Mouse (Mus musculus) forebrain, embryonic 12.5 days (tissue): ENCODE results near the gene Tab1. TPM values are rescaled to one million over a fixed set of nuclear protein-coding genes. Genes with fewer than 3 reads are reported as not detected.

Source experiments
- ATAC-seq: fragments of 200-750 bp; cut with Nextera tagmentation; 2 replicates; pipeline ENCODE4 v1.8.0; 2017; ENCODE audit warnings: moderate TSS enrichment; ENCODE audit not compliant: low FRiP score
- H3K27ac ChIP-seq: fragments of 300-500 bp; sonication (generic); 2 replicates; pipeline ENCODE4 v1.5.1; 2016; ENCODE audit warnings: mild to moderate bottlenecking
- H3K27me3 ChIP-seq: fragments of 300-500 bp; sonication (generic); 2 replicates; pipeline ENCODE4 v1.6.1; 2016; ENCODE audit warnings: mild to moderate bottlenecking
- H3K36me3 ChIP-seq: fragments of 300-500 bp; sonication (generic); replicated peaks from 2 replicates; pipeline ENCODE4 v1.6.1; 2016; ENCODE audit warnings: mild to moderate bottlenecking
- H3K4me1 ChIP-seq: fragments of 300-500 bp; sonication (generic); 2 replicates; pipeline ENCODE4 v1.6.1; 2016
- H3K4me2 ChIP-seq: fragments of 300-500 bp; sonication (generic); 2 replicates; pipeline ENCODE4 v1.6.1; 2016; ENCODE audit warnings: mild to moderate bottlenecking, moderate library complexity
- H3K4me3 ChIP-seq: fragments of 300-500 bp; sonication (generic); replicated peaks from 2 replicates; pipeline ENCODE4 v1.5.1; 2016; ENCODE audit warnings: mild to moderate bottlenecking
- H3K9ac ChIP-seq: fragments of 300-500 bp; sonication (generic); 2 replicates; pipeline ENCODE4 v1.6.1; 2016; ENCODE audit warnings: mild to moderate bottlenecking
- H3K9me3 ChIP-seq: fragments of 300-500 bp; sonication (generic); 2 replicates; pipeline ENCODE4 v1.6.1; 2016
- whole genome bisulfite sequencing: fragments of 180-500 bp; shearing (Covaris S2); methylation state at CpG from one replicate; pipeline ENCODE4 v1.1.7; 2016; 5-methylcytosine and 5-hydroxymethylcytosine counted together
- polyA plus RNA-seq: library from polyadenylated mRNA; unstranded; fragments of >200 nt; fragmentation: Nextera tagmentation; extraction: Ambion mirVana; gene quantifications from 2 replicates; pipeline ENCODE4 v1.2.1, GENCODE M21; 2016

The Tab1 gene
- polyA plus RNA-seq, 1 experiment from 2014 or later = 40.5 TPM

DNA sequence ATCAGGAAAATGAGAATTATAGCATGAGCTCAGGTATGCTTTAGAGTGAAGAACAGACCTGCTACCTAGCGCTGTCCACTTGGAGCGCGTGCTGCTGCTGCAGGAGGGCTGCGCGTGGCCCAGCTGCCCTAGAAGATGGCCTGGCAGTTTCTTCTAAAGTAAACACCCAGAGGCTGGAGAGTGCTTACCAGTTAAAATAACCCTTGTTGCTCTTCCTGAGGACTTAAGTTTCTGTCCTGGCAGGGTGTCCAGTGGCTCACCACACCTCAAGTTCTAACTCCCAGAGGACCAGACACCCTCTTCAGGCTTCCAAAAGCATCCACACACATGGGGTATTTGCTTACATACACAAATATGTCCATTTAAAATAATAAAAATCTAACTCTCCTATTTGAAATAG lies 12.5 kb downstream of the Tab1 start:
- Histone ChIP-seq H3K27ac (no peak overlapping the region), H3K36me3 (peaks cover 49% of the 10 kb centered on the region)
- 94% methylated on average over 5 of the region's 5 CpGs for WGBS

GRCm38 (mm10) chr15:80146153-80146552 lies 13.2 kb downstream of the Tab1 start:
- H3K4me2 ChIP-seq = no peak overlapping the region
- H3K9me3 ChIP-seq = no peaks in the 10 kb centered on the region
- H3K4me3 ChIP-seq = no peak overlapping the region
- no peak overlapping the region for H3K27ac ChIP-seq
- no peak overlapping the region for H3K9ac ChIP-seq
- no peaks in the 10 kb centered on the region for H3K27me3 ChIP-seq
- no peaks in the 10 kb centered on the region for H3K4me1 ChIP-seq
- H3K36me3 ChIP-seq = peaks cover 51% of the 10 kb centered on the region
- ATAC-seq = no peak
- 79% methylated on average over 6 of the region's 6 CpGs for WGBS

More for the DNA sequence above, 12.5 kb downstream of the Tab1 start:
- ATAC-seq = no peak
- no peak overlapping the region for H3K4me2 ChIP-seq
- no peaks in the 10 kb centered on the region for H3K9me3 ChIP-seq
- H3K4me1 ChIP-seq = no peaks in the 10 kb centered on the region
- H3K27me3 ChIP-seq = no peaks in the 10 kb centered on the region
- no peak overlapping the region for H3K9ac ChIP-seq
- H3K4me3 ChIP-seq = no peak overlapping the region

DNA sequence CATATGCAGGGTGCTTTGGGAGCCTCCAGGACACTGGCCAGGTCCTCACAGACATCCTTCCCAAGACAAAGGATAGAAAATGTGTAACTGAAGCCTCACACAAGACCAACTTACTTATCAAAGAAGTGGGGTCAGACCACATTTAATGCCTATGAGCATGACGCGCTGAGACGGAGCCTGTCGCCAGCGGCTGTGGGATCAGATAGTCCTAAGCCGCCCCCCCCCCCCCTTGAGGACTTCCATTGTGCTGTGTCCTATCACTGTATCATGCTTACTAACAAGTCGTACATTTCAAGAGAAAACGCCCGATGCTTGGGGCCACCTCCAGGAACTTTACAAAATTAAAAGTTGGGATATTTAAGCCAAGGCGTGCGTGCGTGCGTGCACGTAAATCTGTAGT lies 14.2 kb downstream of the Tab1 start:
- Histone ChIP-seq H3K36me3 (peaks cover 49% of the 10 kb centered on the region), H3K27ac (no peak overlapping the region), H3K4me2 (no peak overlapping the region), H3K4me3 (no peak overlapping the region), H3K27me3 (no peaks in the 10 kb centered on the region), H3K4me1 (no peaks in the 10 kb centered on the region), H3K9ac (no peak overlapping the region), H3K9me3 (no peaks in the 10 kb centered on the region)
- 93% methylated on average over 14 of the region's 14 CpGs for WGBS
- no peak for ATAC-seq

DNA sequence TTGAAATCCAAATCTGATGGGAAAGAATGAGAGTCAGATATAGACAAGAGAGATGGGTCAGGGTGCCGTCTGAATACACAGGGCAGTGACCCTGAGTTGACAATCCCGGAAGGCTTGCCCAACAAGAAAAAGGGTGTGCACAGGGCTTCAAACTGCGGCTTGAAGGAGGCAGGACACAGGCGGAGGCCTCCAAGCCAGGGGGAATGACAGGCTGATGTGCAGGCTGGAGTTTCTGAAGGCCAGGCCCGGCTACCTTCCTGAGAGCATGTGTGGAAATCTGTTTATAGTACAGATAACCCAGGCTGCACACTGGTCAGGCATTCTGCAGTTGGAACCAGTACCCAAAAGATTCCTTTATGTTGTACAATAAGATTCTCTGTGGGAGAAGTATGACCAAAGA lies 14.6 kb downstream of the Tab1 start:
- Histone ChIP-seq H3K9me3 (no peaks in the 10 kb centered on the region), H3K4me1 (no peaks in the 10 kb centered on the region), H3K4me3 (no peak overlapping the region), H3K4me2 (no peak overlapping the region), H3K9ac (no peak overlapping the region), H3K27ac (no peak overlapping the region), H3K36me3 (peaks cover 49% of the 10 kb centered on the region), H3K27me3 (no peaks in the 10 kb centered on the region)
- 83% methylated on average over 5 of the region's 5 CpGs for WGBS
- no peak for ATAC-seq

GRCm38 (mm10) chr15:80148565-80148964 lies 15.6 kb downstream of the Tab1 start:
- ATAC-seq = no peak
- H3K36me3 ChIP-seq = peaks cover 52% of the 10 kb centered on the region

DNA sequence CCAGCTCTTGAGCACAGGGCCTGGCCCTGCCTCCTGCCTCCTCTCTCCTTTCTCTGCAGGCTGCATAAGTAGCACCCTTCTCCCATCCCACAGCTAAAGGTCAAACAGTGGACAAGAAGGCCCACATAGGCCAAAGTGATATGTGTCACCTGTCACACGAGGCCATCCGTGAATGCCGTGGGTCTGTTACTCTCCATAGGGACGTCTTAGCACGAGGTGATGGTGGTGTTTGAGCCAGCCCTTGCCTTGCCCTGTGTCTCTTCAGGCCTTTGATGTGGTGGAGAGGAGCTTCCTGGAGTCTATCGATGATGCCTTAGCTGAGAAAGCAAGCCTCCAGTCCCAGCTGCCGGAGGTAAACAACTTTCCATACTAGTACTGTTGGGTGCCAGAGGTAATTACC lies 16.6 kb downstream of the Tab1 start:
- Histone ChIP-seq H3K4me3 (no peak overlapping the region), H3K36me3 (peaks cover 62% of the 10 kb centered on the region), H3K9me3 (no peaks in the 10 kb centered on the region), H3K9ac (no peak overlapping the region), H3K4me1 (no peaks in the 10 kb centered on the region), H3K4me2 (no peak overlapping the region), H3K27me3 (no peaks in the 10 kb centered on the region), H3K27ac (no peak overlapping the region)
- ATAC-seq = no peak
- WGBS = 95% methylated on average over 7 of the region's 7 CpGs

More at GRCm38 (mm10) chr15:80148565-80148964, 15.6 kb downstream of the Tab1 start:
- no peaks in the 10 kb centered on the region for H3K4me1 ChIP-seq
- 91% methylated on average over 8 of the region's 8 CpGs for WGBS
- H3K27ac ChIP-seq = no peak overlapping the region
- no peaks in the 10 kb centered on the region for H3K27me3 ChIP-seq
- H3K9me3 ChIP-seq = no peaks in the 10 kb centered on the region
- no peak overlapping the region for H3K9ac ChIP-seq
- H3K4me3 ChIP-seq = no peak overlapping the region
- no peak overlapping the region for H3K4me2 ChIP-seq

DNA sequence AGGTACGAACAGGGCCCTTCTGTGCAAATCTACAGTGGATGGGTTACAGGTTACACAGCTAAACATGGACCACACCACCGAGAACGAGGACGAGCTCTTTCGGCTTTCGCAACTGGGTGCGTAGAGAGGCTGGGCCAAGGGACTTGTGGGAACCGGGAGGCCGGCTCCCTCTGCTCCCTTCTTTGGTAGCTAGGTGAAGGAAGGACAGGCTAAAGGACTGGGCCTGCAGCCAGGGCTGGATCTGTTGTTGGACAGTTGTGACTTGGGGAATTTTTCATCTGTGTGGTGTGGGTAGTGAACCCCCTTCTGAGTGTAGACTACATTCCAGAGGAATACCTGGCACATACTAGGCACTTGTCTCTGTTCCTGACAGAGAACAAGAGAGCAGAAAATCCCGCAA lies 19.7 kb downstream of the Tab1 start:
- 91% methylated on average over 10 of the region's 10 CpGs for WGBS
- no peak for ATAC-seq
- Histone ChIP-seq H3K4me2 (no peak overlapping the region), H3K27me3 (no peaks in the 10 kb centered on the region), H3K4me3 (no peak overlapping the region), H3K4me1 (no peaks in the 10 kb centered on the region), H3K27ac (no peak overlapping the region), H3K36me3 (peaks cover 88% of the 10 kb centered on the region), H3K9ac (no peak overlapping the region), H3K9me3 (no peaks in the 10 kb centered on the region)

GRCm38 (mm10) chr15:80153757-80154156 lies 20.8 kb downstream of the Tab1 start:
- H3K4me1 ChIP-seq = no peaks in the 10 kb centered on the region
- H3K4me3 ChIP-seq = no peak overlapping the region
- no peak overlapping the region for H3K27ac ChIP-seq
- no peak for ATAC-seq
- WGBS = 85% methylated on average over 11 of the region's 11 CpGs
- H3K9me3 ChIP-seq = no peaks in the 10 kb centered on the region
- no peak overlapping the region for H3K9ac ChIP-seq
- H3K36me3 ChIP-seq = peaks cover 93% of the 10 kb centered on the region
- no peak overlapping the region for H3K4me2 ChIP-seq
- H3K27me3 ChIP-seq = no peaks in the 10 kb centered on the region

GRCm38 (mm10) chr15:80155707-80156106 lies 22.8 kb downstream of the Tab1 start:
- WGBS = 94% methylated on average over 8 of the region's 8 CpGs
- no peaks in the 10 kb centered on the region for H3K27me3 ChIP-seq
- peaks cover 93% of the 10 kb centered on the region for H3K36me3 ChIP-seq
- H3K4me3 ChIP-seq = no peak overlapping the region
- no peak overlapping the region for H3K27ac ChIP-seq
- H3K4me2 ChIP-seq = no peak overlapping the region
- no peak overlapping the region for H3K9ac ChIP-seq
- ATAC-seq = no peak
- H3K9me3 ChIP-seq = no peaks in the 10 kb centered on the region
- H3K4me1 ChIP-seq = peaks cover 6% of the 10 kb centered on the region

GRCm38 (mm10) chr15:80157197-80157943 lies 24.4 kb downstream of the Tab1 start:
- H3K4me2 ChIP-seq = no peak overlapping the region
- H3K9me3 ChIP-seq = no peaks in the 10 kb centered on the region
- no peak for ATAC-seq
- H3K9ac ChIP-seq = no peak overlapping the region
- no peak overlapping the region for H3K27ac ChIP-seq
- 93% methylated on average over 22 of the region's 22 CpGs for WGBS
- H3K4me3 ChIP-seq = no peak overlapping the region
- peaks cover 95% of the 10 kb centered on the region for H3K36me3 ChIP-seq
- H3K27me3 ChIP-seq = no peaks in the 10 kb centered on the region
- peaks cover 6% of the 10 kb centered on the region for H3K4me1 ChIP-seq

GRCm38 (mm10) chr15:80158001-80158706 lies 25.2 kb downstream of the Tab1 start:
- ATAC-seq = no peak
- no peak overlapping the region for H3K9ac ChIP-seq
- H3K4me2 ChIP-seq = no peak overlapping the region
- H3K27me3 ChIP-seq = no peaks in the 10 kb centered on the region
- peaks cover 91% of the 10 kb centered on the region for H3K36me3 ChIP-seq
- H3K4me3 ChIP-seq = no peak overlapping the region
- no peaks in the 10 kb centered on the region for H3K9me3 ChIP-seq
- H3K27ac ChIP-seq = no peak overlapping the region
- 83% methylated on average over 5 of the region's 5 CpGs for WGBS
- peaks cover 6% of the 10 kb centered on the region for H3K4me1 ChIP-seq

GRCm38 (mm10) chr15:80158707-80159090 lies 25.8 kb downstream of the Tab1 start:
- Histone ChIP-seq H3K4me2 (no peak overlapping the region), H3K9ac (no peak overlapping the region), H3K27me3 (no peaks in the 10 kb centered on the region), H3K9me3 (no peaks in the 10 kb centered on the region), H3K36me3 (peaks cover 85% of the 10 kb centered on the region), H3K27ac (no peak overlapping the region; the same call in 1 of the 2 replicates), H3K4me3 (no peak overlapping the region), H3K4me1 (peaks cover 6% of the 10 kb centered on the region)
- no peak for ATAC-seq
- WGBS = 78% methylated on average over 4 of the region's 4 CpGs
